Mouse (Mus musculus): ENCODE data around the gene 4921501E09Rik. TPM values are rescaled to one million over a fixed set of nuclear protein-coding genes. Genes with fewer than 3 reads are reported as not detected.

Gene 4921501E09Rik
- polyA plus RNA-seq (2012; rRNA removed; ENCODE audit: low replicate concordance), result not detected in 2 replicates

DNA sequence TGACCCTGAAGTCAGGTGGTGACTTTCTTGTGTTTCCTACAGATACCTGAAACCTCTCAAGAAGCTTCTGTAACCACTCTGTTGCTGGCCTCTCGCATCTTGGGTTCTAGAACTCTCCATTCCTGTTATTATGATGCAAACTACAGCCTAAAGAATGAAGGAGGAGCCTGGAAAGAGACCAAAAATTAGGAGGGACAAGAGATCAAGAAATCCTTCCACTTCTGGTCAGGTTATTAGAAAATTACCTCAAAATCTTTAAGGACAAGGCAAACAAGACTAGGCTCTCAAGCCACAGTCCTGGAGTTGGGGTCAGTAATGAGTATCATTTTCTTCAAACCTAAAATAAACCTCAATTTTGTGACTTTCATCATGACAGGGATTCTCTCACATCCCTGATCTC lies at the start of gene 4921501E09Rik:
Gene 4921501E09Rik (minus strand): TSS at position 101 of the 400 bp plus-strand sequence.

DNA sequence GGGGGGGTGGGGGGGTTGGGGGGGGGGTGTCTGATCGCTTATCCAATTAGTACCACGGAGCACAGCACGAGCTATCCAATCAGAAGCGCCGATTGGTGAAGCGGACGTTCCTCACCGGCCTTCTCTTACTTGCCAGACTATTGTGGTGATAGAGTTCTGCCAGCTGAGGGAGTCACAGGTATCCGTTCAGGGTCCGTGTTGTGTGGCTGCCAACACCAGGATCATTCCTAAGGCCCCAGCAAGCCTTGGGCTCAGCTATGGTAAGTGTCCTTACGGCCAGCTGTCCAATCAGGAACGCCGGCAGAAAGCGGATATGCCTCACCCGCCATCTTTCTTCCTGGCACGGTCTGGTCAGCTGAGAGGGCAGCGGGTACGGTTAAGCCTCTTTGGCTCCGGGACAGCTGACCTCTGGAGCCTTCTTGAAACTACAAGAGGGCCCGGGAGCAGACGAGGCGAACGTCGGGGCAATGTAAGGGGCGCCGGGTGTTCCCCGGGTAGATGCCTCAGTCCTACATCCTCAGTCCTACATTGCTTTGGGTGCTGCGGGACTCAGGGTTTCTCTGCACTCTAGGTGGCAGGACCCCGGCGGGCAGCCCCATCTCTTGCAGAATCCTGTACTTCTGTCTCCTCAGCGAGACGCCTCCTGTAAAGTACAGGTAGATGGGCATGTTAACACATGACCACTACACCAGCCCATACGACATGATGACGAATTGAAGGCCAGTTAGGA lies 21.5 kb upstream of the 4921501E09Rik start, which contains the start of gene Zfp563:
Gene Zfp563 (plus strand): TSS at position 91 of the 730 bp plus-strand sequence.

DNA sequence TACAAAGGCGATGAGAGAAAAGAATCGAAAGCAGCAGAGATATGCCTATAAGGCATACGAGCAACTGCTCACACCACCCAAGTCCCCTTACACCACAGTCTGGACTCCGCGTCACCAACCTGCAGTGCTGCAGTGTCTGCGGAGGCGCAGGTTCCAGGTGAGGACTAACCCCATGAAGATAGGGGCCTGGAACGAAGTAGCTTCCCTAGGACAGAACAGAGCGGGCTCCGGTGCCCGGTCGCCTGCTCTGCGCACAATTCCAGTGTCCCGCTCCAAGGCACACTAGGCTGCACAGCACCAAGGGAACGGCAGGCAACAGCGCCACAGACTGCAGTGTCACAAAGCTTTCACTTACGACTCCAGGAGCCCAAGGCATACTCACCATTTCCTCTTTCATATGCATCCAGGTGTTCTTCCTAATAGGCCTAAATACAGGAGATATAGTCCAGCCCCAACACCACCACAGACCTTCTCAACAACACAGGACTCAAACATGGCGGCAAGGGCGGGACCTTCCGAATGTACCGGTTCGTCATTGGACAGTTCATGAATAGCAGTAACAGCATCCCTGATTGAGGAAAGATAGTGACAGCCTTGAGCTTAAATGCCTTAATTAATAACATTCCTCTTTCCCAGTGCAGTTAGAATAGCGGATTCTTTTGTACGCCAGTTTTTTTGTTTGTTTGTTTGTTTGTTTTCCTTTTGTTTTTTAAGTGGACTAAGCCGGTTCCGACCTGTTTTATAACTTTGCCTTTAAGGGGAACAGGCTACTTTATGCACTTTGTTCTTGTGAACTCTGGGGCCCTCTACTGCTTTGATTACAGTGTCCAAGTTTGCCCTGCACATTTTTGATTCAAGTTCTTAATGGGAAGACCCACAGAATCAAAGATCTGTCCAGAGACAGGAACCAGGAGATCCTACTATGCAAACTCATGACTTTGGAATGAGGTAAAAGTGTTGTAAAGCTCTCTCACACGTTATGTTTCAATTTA lies 34.7 kb downstream of the 4921501E09Rik start, which contains the start of gene Zfp763:
Gene Zfp763 (minus strand): TSS at position 503 of the 992 bp plus-strand sequence.

Other genes starting within 250 kb of the 4921501E09Rik start
- gene Zfp799, start 237.8 kb downstream of the 4921501E09Rik start, polyA plus RNA-seq (2012; rRNA removed; ENCODE audit: low replicate concordance), result 2.9 and 4.8 TPM in 2 replicates
- 0.50 and 1.4 TPM in 2 replicates for gene Zfp870, start 176.4 kb downstream of the 4921501E09Rik start, polyA plus RNA-seq (2012; rRNA removed; ENCODE audit: low replicate concordance)
- 0.37 and 1.3 TPM in 2 replicates for gene Cyp4f14, start 150.7 kb downstream of the 4921501E09Rik start, polyA plus RNA-seq (2012; rRNA removed; ENCODE audit: low replicate concordance)
- gene Cyp4f13, start 120.7 kb downstream of the 4921501E09Rik start, polyA plus RNA-seq (2012; rRNA removed; ENCODE audit: low replicate concordance), result 53.0 and 79.9 TPM in 2 replicates
- gene Zfp472, start 102.2 kb downstream of the 4921501E09Rik start, polyA plus RNA-seq (2012; rRNA removed; ENCODE audit: low replicate concordance), result 0.31 and 1.7 TPM in 2 replicates
- 2.3 and 5.2 TPM in 2 replicates for gene Zfp952, start 74.9 kb downstream of the 4921501E09Rik start, polyA plus RNA-seq (2012; rRNA removed; ENCODE audit: low replicate concordance)
- gene Zfp763, start 34.7 kb downstream of the 4921501E09Rik start, polyA plus RNA-seq (2012; rRNA removed; ENCODE audit: low replicate concordance), result 0.27 and 0.80 TPM in 2 replicates
- gene Zfp563, start 21.3 kb upstream of the 4921501E09Rik start, polyA plus RNA-seq (2012; rRNA removed; ENCODE audit: low replicate concordance), result 1.1 and 1.9 TPM in 2 replicates
- gene Morc2b, start 71.6 kb upstream of the 4921501E09Rik start, polyA plus RNA-seq (2012; rRNA removed; ENCODE audit: low replicate concordance), result 0.03 TPM in 1 of 2 replicates, not detected in the other
- not detected in 2 replicates for gene Olfr55, start 100.4 kb upstream of the 4921501E09Rik start, polyA plus RNA-seq (2012; rRNA removed; ENCODE audit: low replicate concordance)
- not detected in 2 replicates for gene Olfr239, start 123.2 kb upstream of the 4921501E09Rik start, polyA plus RNA-seq (2012; rRNA removed; ENCODE audit: low replicate concordance)
- 0.29 TPM in 1 of 2 replicates, not detected in the other for gene Olfr1564, start 153.6 kb upstream of the 4921501E09Rik start, polyA plus RNA-seq (2012; rRNA removed; ENCODE audit: low replicate concordance)
- 0.61 and 1.7 TPM in 2 replicates for gene Zfp955a, start 187.1 kb upstream of the 4921501E09Rik start, polyA plus RNA-seq (2012; rRNA removed; ENCODE audit: low replicate concordance)
- gene Olfr63, start 196.6 kb upstream of the 4921501E09Rik start, polyA plus RNA-seq (2012; rRNA removed; ENCODE audit: low replicate concordance), result not detected in 2 replicates
- gene Zfp955b, start 221.5 kb upstream of the 4921501E09Rik start, polyA plus RNA-seq (2012; rRNA removed; ENCODE audit: low replicate concordance), result 1.2 and 2.5 TPM in 2 replicates

All from mammary gland, adult 2 months (tissue).